Mouse (Mus musculus): Measurements from ENCODE around the gene Incenp. TPM values are rescaled to one million over a fixed set of nuclear protein-coding genes. Genes with fewer than 3 reads are reported as not detected.

The Incenp gene
- total and polyA plus RNA-seq, 3 experiments: 91.0 to 216 TPM; not detected in 1

DNA sequence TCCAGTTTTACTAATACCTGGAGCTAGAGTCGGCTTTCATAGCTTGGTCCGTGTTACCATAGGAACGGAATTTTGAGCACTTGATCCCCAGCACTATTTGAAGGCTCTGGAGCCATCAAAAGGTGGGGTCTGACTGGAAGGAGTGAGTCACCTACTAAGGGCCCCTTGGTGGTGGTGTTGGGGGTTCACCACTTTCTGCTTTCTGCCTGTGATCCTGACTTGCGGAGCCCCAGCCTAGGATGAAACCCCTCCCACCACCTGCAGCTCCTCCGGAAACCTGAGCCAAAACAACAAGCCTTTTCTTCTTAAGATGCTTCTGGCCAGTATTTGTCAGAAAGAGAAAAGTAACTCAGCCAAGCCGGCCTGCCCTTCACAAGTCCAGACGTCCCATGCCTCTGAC is 40.5 kb upstream of the Incenp start:
- DNase-seq (ENCODE audit: low read depth, low spot score): no peak
- TF ChIP-seq TAL1 (IDR thresholded peaks at IDR 0.05; ENCODE audit: low read length) (no peak), MAX (IDR thresholded peaks at IDR 0.05; ENCODE audit: low read length) (no peak), UBTF (IDR thresholded peaks at IDR 0.05; ENCODE audit: borderline replicate concordance, insufficient read depth, low read depth, low read length) (no peak), ZC3H11A (IDR thresholded peaks at IDR 0.05; ENCODE audit: low read depth, low read length) (no peak), ZMIZ1 (IDR thresholded peaks at IDR 0.05; ENCODE audit: low read depth, low read length) (no peak), TCF12 (IDR thresholded peaks at IDR 0.05; ENCODE audit: low read depth, low read length) (no peak), CHD1 (IDR thresholded peaks at IDR 0.05; ENCODE audit: low read depth, low read length) (no peak), ZKSCAN1 (IDR thresholded peaks at IDR 0.05; ENCODE audit: low read depth, low read length) (no peak), GABPA (IDR thresholded peaks at IDR 0.05; ENCODE audit: low read depth, low read length) (no peak), NRF1 (IDR thresholded peaks at IDR 0.05; ENCODE audit: insufficient read depth, low read depth, low read length, poor library complexity, severe bottlenecking) (no peak), USF2 (IDR thresholded peaks at IDR 0.05; ENCODE audit: borderline replicate concordance in 1 of 2, insufficient read depth in 1 of 2, low read depth in 1 of 2, low read length in 2 of 2) (no peak)
- Histone ChIP-seq H3K9me3 (replicated peaks; ENCODE audit: insufficient read depth, low read length) (no peaks in the 10 kb centered on the region), H3K27ac (ENCODE audit: control insufficient read depth, low read depth, low read length) (no peak overlapping the region), H3K36me3 (ENCODE audit: control insufficient read depth in 1 of 2, insufficient read depth in 2 of 2, low read length in 2 of 2) (peaks cover 0 to 14% of the 10 kb centered on the region in 2 experiments; a peak in 2 of 4 replicates), H3K4me3 (ENCODE audit: control insufficient read depth in 1 of 2, insufficient read depth in 1 of 2, low read depth in 2 of 2, low read length in 2 of 2) (no peak overlapping the region), H3K9ac (ENCODE audit: control insufficient read depth, low read depth, low read length, poor library complexity, severe bottlenecking) (no peak overlapping the region), H3K4me1 (ENCODE audit: control insufficient read depth in 1 of 2, insufficient read depth in 2 of 2, low read length in 2 of 2) (peaks cover 15 to 38% of the 10 kb centered on the region in 2 experiments), H3K79me2 (ENCODE audit: control insufficient read depth, insufficient read depth, low read length, poor library complexity) (no peaks in the 10 kb centered on the region), H3K27me3 (ENCODE audit: control insufficient read depth in 1 of 2, insufficient read depth in 2 of 2, low read length in 2 of 2) (no peaks in the 10 kb centered on the region)

DNA sequence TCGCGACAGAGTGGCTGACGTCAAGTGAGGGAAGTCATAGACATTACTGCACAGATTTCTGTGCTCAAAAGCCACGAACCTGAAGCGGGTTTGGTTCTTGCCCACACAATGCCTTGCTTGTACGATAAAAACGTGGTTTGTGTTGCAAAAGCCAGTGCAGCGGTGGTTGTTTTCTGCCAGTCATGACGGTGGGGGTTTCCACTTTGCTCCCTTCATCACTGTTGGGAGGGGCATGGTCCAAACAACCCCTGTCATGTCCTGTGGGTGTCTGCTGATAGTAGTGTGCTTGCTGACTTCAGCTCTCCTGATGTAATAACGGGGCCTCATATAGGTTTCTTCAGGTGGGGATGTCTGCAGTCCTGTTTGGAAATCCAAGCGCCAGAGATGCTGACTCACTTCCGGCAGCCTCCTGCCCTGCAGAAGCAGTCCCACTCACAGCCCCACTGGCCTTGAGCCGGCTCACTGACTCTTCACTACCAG is 39.5 kb upstream of the Incenp start:
- Histone ChIP-seq H3K9ac (ENCODE audit: control insufficient read depth, low read depth, low read length, poor library complexity, severe bottlenecking) (peak overlapping the region; percentile 36), H3K9me3 (replicated peaks; ENCODE audit: insufficient read depth, low read length) (no peaks in the 10 kb centered on the region), H3K27me3 (ENCODE audit: control insufficient read depth in 1 of 2, insufficient read depth in 2 of 2, low read length in 2 of 2) (no peaks in the 10 kb centered on the region), H3K36me3 (ENCODE audit: control insufficient read depth in 1 of 2, insufficient read depth in 2 of 2, low read length in 2 of 2) (peaks cover 0 to 14% of the 10 kb centered on the region in 2 experiments; a peak in 2 of 4 replicates), H3K27ac (ENCODE audit: control insufficient read depth, low read depth, low read length) (peak overlapping the region; percentile 55), H3K79me2 (ENCODE audit: control insufficient read depth, insufficient read depth, low read length, poor library complexity) (no peaks in the 10 kb centered on the region), H3K4me1 (ENCODE audit: control insufficient read depth in 1 of 2, insufficient read depth in 2 of 2, low read length in 2 of 2) (peaks cover 15 to 38% of the 10 kb centered on the region in 2 experiments), H3K4me3 (ENCODE audit: control insufficient read depth in 1 of 2, insufficient read depth in 1 of 2, low read depth in 2 of 2, low read length in 2 of 2) (peak overlapping the region; percentile 58 to 59)
- DNase-seq (ENCODE audit: low read depth, low spot score): peak; percentile 84
- TF ChIP-seq POLR2AphosphoS2 (IDR thresholded peaks at IDR 0.05; ENCODE audit: low read length) (no peak), ELF1 (IDR thresholded peaks at IDR 0.05; ENCODE audit: low read depth, low read length) (no peak), ZC3H11A (IDR thresholded peaks at IDR 0.05; ENCODE audit: low read depth, low read length) (no peak), POLR2A (IDR thresholded peaks at IDR 0.05; ENCODE audit: control insufficient read depth in 1 of 2, insufficient read depth in 1 of 2, low read depth in 1 of 2, low read length in 2 of 2, poor library complexity in 1 of 2) (peak in 1 of 2 experiments; percentile 38; a peak in 1 of 4 replicates), MEF2A (IDR thresholded peaks at IDR 0.05; ENCODE audit: extremely low read depth, insufficient replicate concordance, low read depth, low read length, poor library complexity, severe bottlenecking) (no peak), E2F4 (IDR thresholded peaks at IDR 0.05; ENCODE audit: borderline replicate concordance, low read depth, low read length) (no peak), BHLHE40 (IDR thresholded peaks at IDR 0.05; ENCODE audit: borderline replicate concordance, low read depth, low read length) (no peak), HCFC1 (IDR thresholded peaks at IDR 0.05; ENCODE audit: low read depth, low read length) (no peak), MXI1 (IDR thresholded peaks at IDR 0.05; ENCODE audit: low read depth, low read length) (no peak; the same call in 1 of the 2 replicates), CTCF (IDR thresholded peaks at IDR 0.05 in 2 of 3, conservative IDR thresholded peaks at IDR 0.05 in 1 of 3; ENCODE audit: control insufficient read depth in 1 of 3, insufficient read depth in 1 of 3, low read depth in 2 of 3, low read length in 3 of 3, poor library complexity in 1 of 3, severe bottlenecking in 1 of 3) (no peak), GATA1 (IDR thresholded peaks at IDR 0.05; ENCODE audit: low read depth, low read length) (no peak), MAFK (IDR thresholded peaks at IDR 0.05; ENCODE audit: borderline replicate concordance, low read depth, low read length) (no peak), JUND (IDR thresholded peaks at IDR 0.05; ENCODE audit: low read depth, low read length) (no peak), RCOR1 (IDR thresholded peaks at IDR 0.05; ENCODE audit: low read depth, low read length) (peak; percentile 90), TAL1 (IDR thresholded peaks at IDR 0.05; ENCODE audit: low read length) (peak; percentile 28), SMC3 (IDR thresholded peaks at IDR 0.05; ENCODE audit: low read depth, low read length) (no peak), USF1 (IDR thresholded peaks at IDR 0.05; ENCODE audit: low read depth, low read length) (no peak), ZKSCAN1 (IDR thresholded peaks at IDR 0.05; ENCODE audit: low read depth, low read length) (no peak), SIN3A (IDR thresholded peaks at IDR 0.05; ENCODE audit: low read length) (peak; percentile 64; the same call in 1 of the 2 replicates), USF2 (IDR thresholded peaks at IDR 0.05; ENCODE audit: borderline replicate concordance in 1 of 2, insufficient read depth in 1 of 2, low read depth in 1 of 2, low read length in 2 of 2) (no peak), CHD2 (IDR thresholded peaks at IDR 0.05; ENCODE audit: low read length) (no peak), NRF1 (IDR thresholded peaks at IDR 0.05; ENCODE audit: insufficient read depth, low read depth, low read length, poor library complexity, severe bottlenecking) (no peak), ZNF384 (IDR thresholded peaks at IDR 0.05; ENCODE audit: low read depth, low read length) (no peak), TBP (IDR thresholded peaks at IDR 0.05; ENCODE audit: low read depth, low read length) (peak; percentile 49; the same call in 1 of the 2 replicates), GABPA (IDR thresholded peaks at IDR 0.05; ENCODE audit: low read depth, low read length) (peak; percentile 62; the same call in 1 of the 2 replicates)
